Mouse (Mus musculus) lung, adult 2 months (tissue): Measurements from ENCODE around the gene Tmem253. TPM values are rescaled to one million over a fixed set of nuclear protein-coding genes. Genes with fewer than 3 reads are reported as not detected.

ENCODE experiments used
- DNase-seq: peaks from one replicate; pipeline ENCODE4 v3.0.0; 2022
- H3K4me1 ChIP-seq: fragments of 200-500 bp; 2 replicates; pipeline ENCODE4 v1.6.1; 2011; ENCODE audit warnings: low read length; ENCODE audit not compliant: control insufficient read depth, insufficient read depth
- H3K4me3 ChIP-seq: fragments of 200-500 bp; replicated peaks from 2 replicates; pipeline ENCODE3; 2011; ENCODE audit warnings: low read depth, mild to moderate bottlenecking, control low read depth, low read length; ENCODE audit errors: extremely low read depth
- CTCF ChIP-seq: fragments of 200-500 bp; IDR thresholded peaks from 2 replicates; pipeline ENCODE4 v1.5.1; 2011; ENCODE audit warnings: mild to moderate bottlenecking, low read length, control low read depth; ENCODE audit not compliant: insufficient read depth
- POLR2A ChIP-seq: fragments of 200-500 bp; IDR thresholded peaks from 2 replicates; pipeline ENCODE4 v1.6.1; 2011; ENCODE audit warnings: low read depth, mild to moderate bottlenecking, control low read depth, low read length, borderline replicate concordance; ENCODE audit errors: extremely low read depth
- WGBS: fragments of 180-500 bp; shearing (Covaris S2); methylation state at CpG from one replicate; pipeline ENCODE4 v1.1.7; 2018; 5-methylcytosine and 5-hydroxymethylcytosine counted together
- polyA plus RNA-seq: library from polyadenylated mRNA; depleted of rRNA; stranded (reverse); fragments of >200 nt; gene quantifications from 2 replicates; pipeline ENCODE4 v1.2.3, GENCODE M21; 2012

Tmem253 gene
- polyA plus RNA-seq, 1 experiment, result 0.58 TPM

DNA sequence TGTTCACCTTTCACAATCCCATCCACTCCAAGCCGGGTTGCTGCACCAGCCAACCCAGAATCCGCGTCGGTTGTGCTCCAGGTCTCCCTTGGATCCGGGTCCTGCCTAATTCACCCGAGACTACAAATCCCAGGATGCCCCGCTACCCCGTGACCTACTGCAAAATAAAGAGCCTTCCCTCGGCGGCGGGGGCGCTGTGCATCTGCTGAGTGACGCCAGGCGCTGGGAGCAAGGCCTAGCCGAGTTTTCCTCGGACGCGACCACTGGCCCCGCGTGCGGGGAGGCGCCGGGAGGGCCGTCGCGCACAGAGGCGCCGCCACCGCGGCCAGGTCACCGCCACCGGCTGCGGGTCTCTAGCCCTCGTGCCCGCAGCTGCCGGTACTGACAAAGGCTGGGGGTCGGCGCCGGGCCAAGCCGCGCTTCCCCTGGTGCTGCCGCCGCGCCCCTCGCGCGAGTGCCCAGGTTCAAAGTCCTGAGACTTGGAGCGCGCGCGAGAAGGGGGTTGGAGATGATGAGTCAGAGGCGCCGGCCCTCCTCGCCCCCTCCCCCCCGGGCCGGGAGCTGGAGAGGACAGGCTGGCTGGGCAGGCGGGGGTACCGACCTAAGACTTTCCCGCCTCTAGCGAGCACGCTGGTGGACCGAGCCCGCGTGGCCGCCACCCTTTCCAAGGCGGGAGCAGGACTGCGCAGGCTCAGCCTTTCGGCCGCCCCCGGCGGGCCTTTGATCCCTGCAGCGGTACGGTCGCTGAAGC, 4.3 kb downstream of the Tmem253 start:
- peak; percentile 78 for TF ChIP-seq POLR2A
- TF ChIP-seq CTCF, result no peak; the same call in 1 of the 2 replicates
- DNase-seq, result peak; percentile 94
- Histone ChIP-seq H3K4me1 (peaks cover 10% of the 10 kb centered on the region), H3K4me3 (peak overlapping the region; percentile 75)
- under 1% methylated on average over 72 of the region's 74 CpGs for WGBS

DNA sequence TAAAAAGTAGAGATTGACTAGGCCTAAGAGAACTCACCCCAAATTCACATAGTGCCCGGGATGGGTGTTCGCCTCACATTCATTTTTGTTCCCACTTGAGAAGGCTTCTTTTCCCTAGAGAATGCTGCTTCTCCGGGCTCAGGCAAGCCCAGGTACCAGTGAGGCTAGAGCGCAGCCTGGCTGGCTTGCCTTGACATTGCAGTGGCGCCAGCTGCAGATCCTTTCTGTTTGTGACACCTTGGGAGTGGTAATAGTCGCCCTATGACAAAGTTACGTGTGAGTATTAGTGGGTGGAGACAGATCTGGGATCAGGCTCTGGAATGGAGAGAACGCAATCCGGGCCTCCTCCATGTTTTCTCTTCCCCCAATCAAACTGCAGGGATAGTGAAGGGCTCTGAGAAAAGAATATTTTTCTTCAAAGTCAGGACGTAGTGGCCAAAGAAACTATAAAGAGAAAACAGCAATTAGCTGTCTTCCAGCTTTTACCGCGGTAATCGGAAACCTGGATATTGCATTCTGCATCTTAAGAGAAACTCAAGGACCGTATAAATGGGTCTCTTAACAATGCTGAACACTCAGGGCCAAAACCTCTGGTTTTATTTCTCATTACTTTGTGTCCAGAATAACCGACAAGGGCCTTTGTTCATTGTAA, 5.2 kb downstream of the Tmem253 start, which contains the start of gene Zfp219:
Gene Zfp219, minus strand, starts transcription at position 248 of the 652 bp plus-strand sequence.
- peak; percentile 80 for DNase-seq
- H3K4me1 ChIP-seq, result peaks cover 6% of the 10 kb centered on the region
- WGBS, result 9% methylated on average over 15 of the region's 15 CpGs
- H3K4me3 ChIP-seq, result peak within 1 kb of the TSS; percentile 75
- TF ChIP-seq CTCF (peak; percentile 77), POLR2A (peak; percentile 80; the same call in 1 of the 2 replicates)

DNA sequence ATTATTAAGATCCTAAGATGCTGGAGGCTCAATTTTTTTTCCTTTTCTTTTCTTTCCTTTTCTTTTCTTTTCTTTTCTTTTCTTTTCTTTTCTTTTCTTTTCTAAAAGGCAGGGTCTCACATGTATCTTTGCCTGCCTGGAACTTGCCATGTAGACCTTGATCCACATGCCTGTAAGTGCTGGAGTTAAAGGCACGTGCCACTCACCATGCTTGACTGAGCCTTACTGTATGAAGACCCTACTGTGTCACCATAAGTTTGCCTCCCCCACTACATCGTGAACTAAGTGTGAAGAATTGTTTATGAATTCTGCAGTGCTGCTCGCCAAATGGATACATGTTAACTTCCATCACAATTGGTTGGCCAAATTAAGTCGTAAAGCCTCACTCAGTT, 5.7 kb downstream of the Tmem253 start:
- DNase-seq, result no peak
- Histone ChIP-seq H3K4me1 (peaks cover 2% of the 10 kb centered on the region; the same call in 1 of the 2 replicates), H3K4me3 (no peak overlapping the region)
- TF ChIP-seq POLR2A (no peak), CTCF (no peak)
- WGBS, result 66% methylated on average over 4 of the region's 4 CpGs

DNA sequence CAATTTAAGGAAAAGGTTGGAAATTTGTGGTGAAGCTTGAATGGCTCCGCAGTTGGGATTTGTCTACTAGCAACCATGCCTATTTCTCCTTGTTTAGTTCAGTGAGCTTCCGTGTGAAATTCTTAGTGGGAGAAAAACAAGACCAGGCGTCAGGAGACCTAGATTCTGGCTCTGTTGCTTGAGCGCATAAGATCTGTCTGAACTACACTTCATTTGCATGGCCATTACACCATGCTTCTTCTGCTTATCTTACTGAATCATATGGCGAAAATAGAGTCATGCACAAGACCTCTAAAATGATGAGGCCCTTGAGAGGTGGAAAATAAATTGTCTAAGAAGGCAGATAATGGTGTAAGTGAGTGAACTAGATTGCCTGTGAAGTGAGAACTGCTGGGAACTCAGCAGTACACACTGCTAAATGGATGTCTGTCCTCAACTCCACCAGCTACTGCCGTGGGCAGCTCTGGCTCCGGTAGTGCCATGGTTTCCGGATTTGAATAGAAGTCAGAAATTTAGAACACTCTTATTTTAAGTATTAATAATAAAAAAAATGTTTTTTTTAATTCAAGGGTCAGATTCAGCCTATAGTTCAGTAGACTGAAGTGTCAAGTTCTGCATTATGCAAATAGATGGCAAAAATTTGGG, 6.2 kb downstream of the Tmem253 start:
- 88% methylated on average over 8 of the region's 8 CpGs for WGBS
- no peak for TF ChIP-seq POLR2A
- TF ChIP-seq CTCF, result no peak
- Histone ChIP-seq H3K4me3 (no peak overlapping the region), H3K4me1 (peaks cover 2% of the 10 kb centered on the region; the same call in 1 of the 2 replicates)
- DNase-seq, result no peak

DNA sequence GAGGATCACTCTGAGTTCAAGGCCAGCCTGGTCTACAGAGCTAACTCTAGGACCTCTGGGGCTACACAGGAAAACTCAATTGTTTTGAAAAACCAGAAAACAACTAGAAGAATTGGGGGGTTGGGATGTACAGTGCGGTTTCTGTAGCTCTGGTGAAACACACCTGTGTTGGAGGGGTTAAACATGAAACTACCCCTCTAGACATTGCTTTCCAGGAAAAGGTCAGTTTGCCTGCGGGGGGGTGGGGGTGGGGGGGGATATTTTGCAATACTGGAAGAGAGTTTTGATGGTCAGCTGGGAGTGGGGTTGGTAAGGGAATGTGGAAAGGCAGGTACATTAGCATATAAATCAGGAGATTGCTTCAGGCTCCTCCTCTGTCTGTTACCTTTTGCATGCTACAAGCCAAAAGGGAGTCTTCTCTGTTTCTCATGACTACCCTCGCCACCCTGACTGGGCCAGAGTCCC, 6.8 kb downstream of the Tmem253 start:
- no peak overlapping the region for H3K4me3 ChIP-seq
- H3K4me1 ChIP-seq, result peaks cover 2% of the 10 kb centered on the region; the same call in 1 of the 2 replicates
- no peak for TF ChIP-seq CTCF
- 59% methylated on average over 3 of the region's 3 CpGs for WGBS
- no peak for DNase-seq

DNA sequence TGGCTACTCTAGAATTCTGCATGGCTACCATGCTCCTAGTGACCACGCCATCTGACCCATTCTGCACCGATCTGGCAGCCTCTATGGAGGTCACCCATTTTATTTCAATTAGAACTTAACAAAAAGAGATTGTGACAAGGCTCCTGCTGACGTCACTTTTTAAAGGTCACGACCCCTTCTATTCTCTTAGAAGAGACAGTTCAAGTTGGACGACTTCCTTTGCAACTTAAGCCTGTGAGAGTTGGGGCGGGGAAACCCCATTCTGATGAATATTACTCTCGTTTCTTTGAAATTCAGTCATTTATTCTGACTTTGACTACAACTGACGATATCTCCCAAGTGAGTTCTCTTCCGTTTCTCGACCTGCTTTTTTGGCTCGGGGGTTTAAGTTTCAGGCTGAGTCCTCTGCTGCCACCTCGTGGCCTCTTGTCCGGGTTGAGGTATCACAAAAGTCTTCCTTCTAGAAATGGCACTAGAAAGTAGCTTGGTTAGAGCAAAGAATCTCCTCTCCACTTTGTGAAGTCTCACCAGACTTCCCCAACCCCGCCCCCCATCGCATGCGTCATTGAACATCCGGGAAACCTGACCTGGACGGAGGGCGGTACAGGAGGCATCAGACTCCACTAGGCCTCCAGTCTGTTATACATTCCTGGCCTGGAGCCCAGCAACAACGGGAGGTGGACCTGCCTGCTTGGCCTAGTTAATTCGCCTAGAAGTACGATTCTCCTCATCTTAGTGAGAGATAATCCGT, 7.4 kb downstream of the Tmem253 start:
- WGBS, result 5% methylated on average over 23 of the region's 23 CpGs
- peak; percentile 57; the same call in 1 of the 2 replicates for TF ChIP-seq POLR2A
- peak; percentile 78 for TF ChIP-seq CTCF

DNA sequence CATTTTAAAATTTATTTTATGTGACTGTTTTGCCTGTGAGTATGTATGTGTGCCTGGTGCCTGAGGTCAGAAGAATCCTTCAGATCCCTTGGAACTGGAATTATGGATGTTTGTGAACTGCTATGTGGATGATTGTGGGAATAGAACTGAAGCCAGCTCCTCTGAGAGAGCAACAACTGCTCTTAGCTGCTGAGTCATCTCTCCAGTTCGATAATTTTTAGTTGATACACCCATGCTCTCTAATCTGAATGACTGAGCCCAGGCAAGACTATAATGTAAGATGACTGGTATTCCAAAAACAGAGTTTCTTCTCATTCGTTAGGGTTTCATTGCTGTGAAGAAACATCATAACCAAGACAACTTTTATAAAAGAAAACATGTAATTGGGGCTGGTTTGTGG, 8.7 kb downstream of the Tmem253 start:
- 71% methylated on average over 2 of the region's 2 CpGs for WGBS
- H3K4me3 ChIP-seq, result no peak overlapping the region
- peaks cover 2% of the 10 kb centered on the region; the same call in 1 of the 2 replicates for H3K4me1 ChIP-seq
- no peak for TF ChIP-seq POLR2A
- TF ChIP-seq CTCF, result no peak
- DNase-seq, result no peak

More for the DNA sequence above, 7.4 kb downstream of the Tmem253 start:
- peak overlapping the region; percentile 41 for H3K4me3 ChIP-seq
- H3K4me1 ChIP-seq, result peaks cover 2% of the 10 kb centered on the region; the same call in 1 of the 2 replicates
- peak; percentile 84 for DNase-seq

DNA sequence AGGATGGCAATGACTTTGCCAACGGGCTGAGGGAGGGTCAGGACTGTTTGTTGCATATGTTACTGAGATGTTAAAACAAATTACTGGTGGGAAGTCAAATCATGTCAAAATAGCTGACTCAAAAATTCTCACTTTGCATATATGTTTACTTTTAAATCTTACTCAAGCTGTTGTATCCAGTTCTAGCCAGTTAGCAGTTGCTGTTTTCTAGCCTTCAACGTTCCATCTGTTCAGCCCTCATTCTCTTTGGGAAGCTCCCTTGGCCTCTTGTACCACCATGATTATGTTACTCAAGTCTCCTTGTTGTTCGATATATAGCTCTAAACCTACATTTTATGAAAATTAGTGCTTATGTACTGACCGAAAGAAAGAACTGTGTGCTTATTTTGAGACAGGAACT, 10.9 kb downstream of the Tmem253 start:
- TF ChIP-seq CTCF (no peak), POLR2A (no peak)
- WGBS, result 77% methylated on average over 4 of the region's 4 CpGs
- DNase-seq, result no peak
- Histone ChIP-seq H3K4me3 (no peak overlapping the region), H3K4me1 (peaks cover 2% of the 10 kb centered on the region; the same call in 1 of the 2 replicates)

DNA sequence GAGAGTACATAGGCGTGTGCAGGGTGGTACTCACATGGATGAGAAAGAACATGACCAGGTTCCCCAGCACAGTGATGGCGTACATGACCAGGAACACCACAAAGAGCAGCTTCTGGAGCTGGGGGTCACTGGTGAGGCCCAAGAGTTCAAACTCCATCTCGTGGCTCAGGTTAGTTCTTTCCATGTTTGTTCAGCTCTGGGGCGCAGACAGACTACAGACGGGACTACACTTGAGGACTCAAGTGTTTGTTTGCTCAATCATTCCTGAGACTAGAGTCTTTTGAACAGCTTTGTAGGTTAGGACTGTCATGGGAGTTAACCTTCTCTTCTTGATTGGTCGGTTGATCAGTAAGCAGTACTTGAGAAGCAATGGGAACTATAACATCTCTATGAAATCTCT, 20.5 kb downstream of the Tmem253 start:
- no peak for TF ChIP-seq CTCF
- no peak for TF ChIP-seq POLR2A
- 57% methylated on average over 6 of the region's 6 CpGs for WGBS

More for the DNA sequence above, 20.5 kb downstream of the Tmem253 start:
- DNase-seq, result no peak
- no peaks in the 10 kb centered on the region for H3K4me1 ChIP-seq
- H3K4me3 ChIP-seq, result no peak overlapping the region
